16 mouse cellular contexts compared by ENCODE assay signal in the genomic region with DNA sequence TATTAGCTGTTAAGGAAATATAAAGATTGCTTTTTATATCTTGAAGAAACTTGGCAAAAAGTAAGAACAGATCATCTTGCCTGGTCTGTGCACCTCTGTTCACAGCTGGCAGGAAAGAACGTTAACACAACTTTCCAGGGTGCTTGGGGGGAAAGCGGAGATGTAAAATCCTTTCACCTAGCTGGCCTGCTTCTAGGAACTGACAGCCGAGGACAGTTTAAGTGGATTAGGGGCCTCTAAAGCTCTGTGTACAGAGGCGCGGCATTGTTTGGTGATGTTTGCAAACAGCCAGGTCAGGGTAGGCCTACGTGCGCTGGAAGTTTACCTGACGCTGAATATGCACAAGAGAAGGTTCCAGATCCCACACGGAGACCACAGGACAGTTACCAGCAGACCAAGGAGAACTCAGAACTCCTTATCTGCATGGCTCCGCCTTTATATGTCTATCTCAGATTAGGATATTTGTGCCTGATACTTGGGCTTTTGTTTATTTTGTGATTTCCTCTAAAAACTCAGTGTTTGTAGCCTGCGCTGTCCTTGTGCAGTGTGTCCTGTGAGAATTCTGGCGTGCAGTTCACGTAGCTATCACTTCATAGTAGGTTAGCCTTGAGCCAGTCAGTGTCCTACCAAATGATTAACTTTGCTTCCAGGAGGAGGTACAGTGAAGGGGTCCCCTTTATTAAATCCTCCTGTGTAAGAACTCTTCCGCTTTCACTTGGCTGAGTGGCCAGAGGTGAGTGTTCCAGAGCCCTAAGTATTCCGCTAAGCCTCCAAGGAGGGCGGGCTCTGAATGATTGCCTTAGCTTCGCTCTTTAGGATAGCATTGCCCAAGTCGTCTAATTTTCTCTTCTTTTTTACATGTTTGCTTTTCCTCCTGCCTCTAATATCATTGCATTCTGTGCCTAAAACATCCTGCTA. TPM values are rescaled to one million over a fixed set of nuclear protein-coding genes. Genes with fewer than 3 reads are reported as not detected.
A peak's percentile ranks its signal among the peaks of the same experiment; 100 is the strongest.
DNase-seq lines count a peak whose midpoint lies in the region; ATAC-seq lines count a peak whose summit lies in the region.
"Had no signal": no experiment of that assay in that cellular context is flagged by ENCODE, and none has a peak within 500 bp of the region (broad histone marks: within the 10 kb centered on the region; RNA-seq: fewer than 3 reads in every experiment).

No protein-coding gene starts in this region.

- no peaks in the 10 kb centered on the region for H3K9me3 ChIP-seq in liver, embryonic 16.5 days (replicated peaks; ENCODE audit: control insufficient read depth, low read length)
- H3K9me3 ChIP-seq in midbrain, embryonic 15.5 days: no peaks in the 10 kb centered on the region
- H3K9me3 ChIP-seq: heart, embryonic 15.5 days; hindbrain, embryonic 13.5 days had no signal

- no peak overlapping the region for H3K9ac ChIP-seq in liver, embryonic 16.5 days (ENCODE audit: low read depth, low read length)
- no peak overlapping the region for H3K9ac ChIP-seq in midbrain, embryonic 15.5 days
- H3K9ac ChIP-seq: forebrain, postnatal 0 days; heart, embryonic 15.5 days; hindbrain, embryonic 13.5 days; lung, embryonic 14.5 days had no signal

- H3K4me2 ChIP-seq in liver, embryonic 16.5 days (ENCODE audit: low read depth, low read length): no peak overlapping the region
- H3K4me2 ChIP-seq in midbrain, embryonic 15.5 days: no peak overlapping the region
- H3K4me2 ChIP-seq: heart, embryonic 15.5 days; hindbrain, embryonic 13.5 days; lung, embryonic 14.5 days had no signal

- ATAC-seq in liver, embryonic 16.5 days (ENCODE audit: low read depth): peak; percentile 65
- no peak for ATAC-seq in midbrain, embryonic 15.5 days (replicated peaks)
- ATAC-seq: forebrain, postnatal 0 days had no signal

- WGBS in liver, embryonic 16.5 days (ENCODE audit: insufficient replicate concordance): 61% methylated on average over 18 of the region's 18 CpGs
- WGBS in midbrain, embryonic 15.5 days: 66% methylated on average over 18 of the region's 18 CpGs

- H3K27ac ChIP-seq in liver, embryonic 16.5 days (ENCODE audit: low read length): peak overlapping the region; percentile 69
- H3K27ac ChIP-seq in midbrain, embryonic 15.5 days: no peak overlapping the region
- H3K27ac ChIP-seq: heart, embryonic 15.5 days; hindbrain, embryonic 13.5 days had no signal

- no peaks in the 10 kb centered on the region for H3K27me3 ChIP-seq in liver, embryonic 16.5 days (ENCODE audit: control insufficient read depth, insufficient read depth, low read depth, low read length)
- H3K27me3 ChIP-seq in midbrain, embryonic 15.5 days (replicated peaks): no peaks in the 10 kb centered on the region
- H3K27me3 ChIP-seq: heart, embryonic 15.5 days; hindbrain, embryonic 13.5 days had no signal

- no peaks in the 10 kb centered on the region for H3K36me3 ChIP-seq in liver, embryonic 16.5 days (ENCODE audit: control insufficient read depth, insufficient read depth)
- H3K36me3 ChIP-seq in midbrain, embryonic 15.5 days (replicated peaks): no peaks in the 10 kb centered on the region
- H3K36me3 ChIP-seq: heart, embryonic 15.5 days had no signal

- peaks cover 7% of the 10 kb centered on the region for H3K4me1 ChIP-seq in liver, embryonic 16.5 days (ENCODE audit: control insufficient read depth, low read depth, low read length)
- no peaks in the 10 kb centered on the region; the same call in 1 of the 2 replicates for H3K4me1 ChIP-seq in midbrain, embryonic 15.5 days

- peak; percentile 8 for DNase-seq in kidney, adult 18-20 months
- DNase-seq in kidney, adult 8-10 months: no peak
- peak; percentile 65 for DNase-seq in retina, adult 2 months (ENCODE audit: low read depth, low spot score)
- no peak for DNase-seq in retina, embryonic 14.5 days (ENCODE audit: low spot score)
- no peak for DNase-seq in heart, postnatal 4 days
- DNase-seq in adrenal gland, adult 18-20 months (ENCODE audit: low spot score in 2 of 2): no peak
- DNase-seq: B cell, adult 2 months; cerebellum, adult 8-10 months; forebrain, postnatal 0 days; kidney, postnatal 10 days; midbrain, embryonic 14.5 days had no signal

- H3K4me3 ChIP-seq in liver, embryonic 16.5 days (ENCODE audit: low read depth, low read length): no peak overlapping the region
- H3K4me3 ChIP-seq in midbrain, embryonic 15.5 days: no peak overlapping the region
- H3K4me3 ChIP-seq: heart, embryonic 15.5 days; hindbrain, embryonic 13.5 days had no signal

RNA-seq across cellular contexts. Expression of a gene that starts 14.0 kb away (rescaled TPM):
- polyA plus RNA-seq in liver, embryonic 16.5 days (2015; fragmentation: Nextera tagmentation; extraction: Ambion mirVana): 51.3 and 59.9 TPM in 2 replicates
- polyA plus RNA-seq in midbrain, embryonic 15.5 days (2015; fragmentation: Nextera tagmentation; extraction: Ambion mirVana): 44.0 and 45.1 TPM in 2 replicates
- total RNA-seq in heart, postnatal 4 days (2021): 10 to 100 TPM; 42.6 to 43.5 TPM
- 100 to 1,000 TPM; 108 to 132 TPM for total RNA-seq in adrenal gland, adult 18-20 months (2021)

Comparison
In these comparisons a context has a peak if more than half of its experiments do, and no peak if none do; other contexts are left out.
1. DNase-seq: peak in kidney, adult 18-20 months (single experiment) and retina, adult 2 months (single experiment); none in kidney, adult 8-10 months (0 of 2), retina, embryonic 14.5 days (single experiment), heart, postnatal 4 days (single experiment) and adrenal gland, adult 18-20 months (0 of 2).